Mouse (Mus musculus) forebrain, embryonic 10.5 days (tissue): ENCODE results near the gene Zdhhc18. TPM values are rescaled to one million over a fixed set of nuclear protein-coding genes. Genes with fewer than 3 reads are reported as not detected.

Experiments
- DNase-seq: peaks from one replicate; pipeline ENCODE4 v3.0.0-alpha.2; 2017; ENCODE audit warnings: low spot score; ENCODE audit errors: extremely low spot score
- H3K27ac ChIP-seq: fragments of 300-500 bp; sonication (generic); 2 replicates; pipeline ENCODE4 v1.5.1; 2016; ENCODE audit warnings: mild to moderate bottlenecking
- H3K27me3 ChIP-seq: fragments of 300-500 bp; sonication (generic); 2 replicates; pipeline ENCODE4 v1.6.1; 2016; ENCODE audit warnings: mild to moderate bottlenecking; ENCODE audit not compliant: poor library complexity, severe bottlenecking
- H3K36me3 ChIP-seq: fragments of 300-500 bp; sonication (generic); replicated peaks from 2 replicates; pipeline ENCODE4 v1.6.1; 2016; ENCODE audit warnings: mild to moderate bottlenecking, moderate library complexity
- H3K4me1 ChIP-seq: fragments of 300-500 bp; sonication (generic); 2 replicates; pipeline ENCODE4 v1.6.1; 2016
- H3K4me3 ChIP-seq: fragments of 300-500 bp; sonication (generic); 2 replicates; pipeline ENCODE4 v1.5.1; 2016; ENCODE audit warnings: mild to moderate bottlenecking, moderate library complexity
- H3K9me3 ChIP-seq: fragments of 300-500 bp; sonication (generic); 2 replicates; pipeline ENCODE4 v1.6.1; 2016; ENCODE audit warnings: mild to moderate bottlenecking, moderate library complexity
- WGBS: fragments of 180-500 bp; shearing (Covaris S2); methylation state at CpG from one replicate; pipeline ENCODE4 v1.1.7; 2016; 5-methylcytosine and 5-hydroxymethylcytosine counted together
- polyA plus RNA-seq: library from polyadenylated mRNA; unstranded; fragments of >200 nt; fragmentation: Nextera tagmentation; extraction: Ambion mirVana; gene quantifications from 2 replicates; pipeline ENCODE4 v1.2.1, GENCODE M21; 2016

The Zdhhc18 gene
- polyA plus RNA-seq, 1 experiment from 2014 or later = 2.4 TPM

DNA sequence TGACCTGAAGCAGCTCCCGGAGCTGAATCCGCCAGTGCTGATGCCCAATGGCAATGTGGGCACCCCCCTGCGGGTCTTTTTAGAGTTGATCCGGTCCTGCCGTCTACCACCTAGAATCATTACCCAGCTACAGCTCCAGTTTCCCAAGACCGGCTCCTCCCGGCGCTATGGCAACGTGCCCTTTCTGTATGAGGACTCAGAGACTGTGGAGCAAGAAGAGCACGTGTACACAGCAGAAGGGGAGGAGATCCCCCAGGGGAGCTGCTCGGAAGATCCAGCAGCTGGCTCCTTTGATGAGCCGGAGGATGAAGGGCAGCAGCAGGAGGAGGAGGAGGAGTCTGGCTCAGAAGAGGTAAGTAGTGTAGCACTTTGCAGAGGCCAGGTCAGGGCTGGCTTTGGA is 72.0 kb downstream of the Zdhhc18 start:
- Histone ChIP-seq H3K9me3 (no peaks in the 10 kb centered on the region), H3K36me3 (peaks cover 52% of the 10 kb centered on the region), H3K4me1 (peaks cover 20% of the 10 kb centered on the region), H3K27ac (no peak overlapping the region), H3K27me3 (no peaks in the 10 kb centered on the region), H3K4me3 (no peak overlapping the region)
- WGBS = 84% methylated on average over 12 of the region's 12 CpGs
- DNase-seq = no peak

DNA sequence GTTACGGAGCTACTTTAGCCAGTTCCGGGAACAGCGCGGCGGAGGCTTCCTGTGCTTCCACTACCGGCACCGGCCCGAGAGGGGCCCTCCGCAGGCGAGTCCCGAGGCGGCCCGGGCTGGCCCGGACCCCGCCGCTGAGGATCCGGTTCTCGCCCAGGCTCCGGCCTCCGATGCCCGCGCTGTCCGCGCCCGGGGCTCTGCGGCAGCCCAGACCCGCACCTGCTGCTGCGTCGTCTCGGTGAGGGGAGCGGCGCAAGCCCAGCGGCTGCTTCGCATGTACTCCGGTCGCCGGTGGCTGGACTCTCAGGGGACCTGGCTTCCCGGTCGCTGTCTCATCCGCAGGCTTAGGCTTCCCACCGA is 75.1 kb downstream of the Zdhhc18 start:
- Histone ChIP-seq H3K27ac (peak overlapping the region; percentile 93), H3K4me3 (peak overlapping the region; percentile 99), H3K36me3 (peaks cover 22% of the 10 kb centered on the region), H3K9me3 (no peaks in the 10 kb centered on the region; the same call in 1 of the 2 replicates), H3K4me1 (peaks cover 20% of the 10 kb centered on the region), H3K27me3 (no peaks in the 10 kb centered on the region)
- WGBS = under 1% methylated on average over 41 of the region's 41 CpGs
- no peak for DNase-seq

DNA sequence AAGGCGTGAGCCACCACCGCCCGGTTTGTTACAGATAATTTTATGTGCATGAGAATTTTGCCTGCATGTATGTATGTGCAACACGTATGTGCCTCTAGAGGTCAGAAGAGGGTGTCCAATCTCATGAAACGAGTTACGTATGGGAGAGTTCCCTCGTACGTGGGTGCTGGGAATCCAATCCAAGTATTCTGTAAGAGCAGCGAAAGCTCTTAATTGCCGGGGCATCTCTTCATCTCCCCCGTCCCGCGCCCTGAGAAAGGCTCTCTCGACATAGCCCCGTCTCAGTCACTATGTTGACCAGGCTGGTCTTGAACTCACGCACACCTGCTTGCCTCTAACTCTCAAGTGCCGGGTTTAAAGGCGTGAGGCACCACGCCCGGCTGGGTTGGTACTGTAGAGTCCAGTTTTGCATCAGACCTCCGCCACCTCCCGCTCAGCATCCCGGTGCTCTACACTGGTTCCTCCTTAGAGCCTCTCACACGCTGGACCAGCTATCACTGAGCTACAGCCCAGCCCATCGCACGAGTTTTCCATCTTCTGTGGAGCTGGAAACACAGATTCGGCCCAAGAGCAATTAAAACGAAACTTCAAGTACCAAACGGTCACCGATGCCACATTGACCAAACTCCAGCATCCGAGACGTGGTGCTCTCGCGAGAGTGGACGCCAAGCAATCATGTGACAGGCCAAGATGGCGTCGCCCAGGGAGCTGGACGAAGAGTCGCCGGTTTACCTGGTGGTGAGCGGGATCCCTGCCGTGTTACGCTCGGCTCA is 75.7 kb downstream of the Zdhhc18 start, which contains the start of gene Gpatch3:
Gene Gpatch3 (plus strand): TSS at position 676 of the 773 bp plus-strand sequence.
- Histone ChIP-seq H3K36me3 (peaks cover 16% of the 10 kb centered on the region), H3K27me3 (no peaks in the 10 kb centered on the region), H3K27ac (peak within 1 kb of the TSS; percentile 93), H3K4me1 (peaks cover 20% of the 10 kb centered on the region), H3K9me3 (no peaks in the 10 kb centered on the region; the same call in 1 of the 2 replicates), H3K4me3 (peak within 1 kb of the TSS; percentile 99)
- peak; percentile 93 for DNase-seq
- 9% methylated on average over 44 of the region's 44 CpGs for WGBS

DNA sequence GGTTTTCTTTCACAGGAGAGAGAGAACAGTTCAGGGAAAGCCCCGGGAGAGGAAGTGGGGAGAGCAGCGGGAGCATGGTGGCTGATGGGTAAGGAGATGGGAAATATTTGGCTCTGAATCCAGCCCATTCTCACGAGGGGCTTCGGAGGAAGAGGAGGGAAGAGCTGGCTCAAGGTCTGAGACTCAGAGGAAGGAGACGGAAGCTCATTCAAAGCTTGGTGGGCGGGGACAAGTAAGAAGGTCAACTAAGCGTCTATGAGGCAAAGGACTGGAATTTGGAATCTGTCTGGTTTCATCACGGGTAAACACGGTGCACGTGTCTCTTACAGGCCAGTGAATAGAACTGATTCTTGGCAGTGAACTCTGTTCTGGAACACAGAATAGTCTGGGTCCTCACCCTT is 79.9 kb downstream of the Zdhhc18 start:
- no peak overlapping the region for H3K4me3 ChIP-seq
- H3K9me3 ChIP-seq = no peaks in the 10 kb centered on the region; the same call in 1 of the 2 replicates
- no peaks in the 10 kb centered on the region for H3K27me3 ChIP-seq
- H3K36me3 ChIP-seq = no peaks in the 10 kb centered on the region
- H3K4me1 ChIP-seq = peaks cover 10% of the 10 kb centered on the region
- 68% methylated on average over 10 of the region's 10 CpGs for WGBS
- no peak for DNase-seq
- H3K27ac ChIP-seq = no peak overlapping the region

DNA sequence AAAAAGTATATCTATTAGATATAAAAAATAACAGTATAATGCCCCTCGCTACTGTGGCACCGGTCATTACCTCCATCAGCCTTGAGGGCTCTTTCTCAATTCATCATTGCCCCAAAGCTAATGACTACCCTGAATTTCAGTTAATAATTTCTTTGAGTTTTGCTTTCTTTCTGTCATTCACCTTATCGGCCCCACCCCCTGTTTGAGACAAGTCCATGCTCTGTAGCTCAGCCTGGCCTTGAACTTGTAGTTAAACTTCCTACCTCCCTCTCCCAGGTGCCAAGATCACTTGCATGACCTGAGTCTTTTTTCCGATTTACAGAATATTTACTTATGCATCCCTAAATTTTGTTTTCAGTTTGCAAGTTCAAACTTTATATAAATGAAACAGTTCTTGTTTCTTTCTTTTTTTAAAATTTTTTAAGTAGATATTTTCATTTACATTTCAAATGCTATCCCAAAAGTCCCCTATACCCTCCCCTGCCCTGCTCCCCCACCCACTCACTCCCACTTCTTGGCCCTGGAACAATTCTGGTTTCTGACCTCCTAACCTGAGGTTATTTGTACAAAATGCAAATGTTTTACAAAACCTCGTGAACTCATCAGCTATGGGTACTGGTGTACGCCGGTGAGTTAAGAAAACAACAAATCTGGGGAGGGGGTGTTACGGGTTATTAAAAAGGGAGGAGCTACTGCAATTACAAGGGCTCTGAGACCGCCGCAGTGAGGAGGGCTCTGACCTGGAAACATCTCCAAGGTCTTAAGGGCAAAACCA is 80.5 kb downstream of the Zdhhc18 start:
- peaks cover 1% of the 10 kb centered on the region; the same call in 1 of the 2 replicates for H3K9me3 ChIP-seq
- H3K27ac ChIP-seq = no peak overlapping the region
- H3K4me1 ChIP-seq = peaks cover 7% of the 10 kb centered on the region
- H3K27me3 ChIP-seq = no peaks in the 10 kb centered on the region
- no peak overlapping the region for H3K4me3 ChIP-seq
- WGBS = 88% methylated on average over 10 of the region's 10 CpGs
- no peaks in the 10 kb centered on the region for H3K36me3 ChIP-seq
- no peak for DNase-seq

DNA sequence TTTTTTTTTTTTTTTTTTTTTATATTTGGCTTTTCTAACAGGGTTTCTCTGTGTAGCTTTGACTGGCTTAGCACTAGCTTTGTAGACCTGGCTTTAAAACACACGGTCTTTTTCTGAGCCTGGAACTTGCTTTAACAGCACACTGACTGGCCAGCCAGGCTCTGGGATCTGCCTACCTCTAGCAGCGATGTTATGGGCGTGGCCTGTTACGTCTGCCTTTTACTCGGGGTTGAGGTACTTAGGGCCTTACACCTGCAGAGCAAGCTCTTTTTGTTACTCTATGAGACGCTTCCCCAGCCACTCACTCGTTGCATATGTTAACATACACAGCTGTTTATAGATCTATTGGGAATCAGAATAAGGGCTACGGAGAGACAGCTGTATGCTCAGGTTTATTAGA is 82.7 kb downstream of the Zdhhc18 start:
- Histone ChIP-seq H3K36me3 (no peaks in the 10 kb centered on the region), H3K9me3 (peaks cover 7% of the 10 kb centered on the region; the same call in 1 of the 2 replicates), H3K27ac (no peak overlapping the region), H3K4me1 (no peaks in the 10 kb centered on the region), H3K4me3 (no peak overlapping the region), H3K27me3 (no peaks in the 10 kb centered on the region)
- 33% methylated on average over 8 of the region's 8 CpGs for WGBS
- DNase-seq = no peak

DNA sequence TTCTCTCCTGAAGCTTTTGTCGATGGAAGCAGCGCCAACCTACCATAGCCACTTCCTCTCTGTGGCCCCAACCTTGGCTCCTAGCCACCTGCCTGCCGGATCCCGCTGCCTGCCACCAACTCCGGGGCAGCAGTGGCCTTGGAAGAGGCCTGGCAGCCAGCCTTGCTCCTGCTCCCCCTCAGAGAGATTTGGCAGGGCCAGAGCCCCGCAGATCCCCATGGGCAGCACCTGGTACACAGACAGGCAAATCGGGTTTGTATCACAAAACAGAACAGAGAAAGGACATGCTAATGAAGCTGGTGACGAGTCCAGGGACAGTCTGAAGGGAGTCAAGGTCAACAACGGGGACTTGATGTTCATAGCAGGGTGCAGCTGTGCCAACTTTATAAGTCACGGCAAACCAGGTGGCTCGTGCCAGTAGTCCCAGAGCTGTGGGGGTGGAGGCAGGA is 86.8 kb downstream of the Zdhhc18 start:
- Histone ChIP-seq H3K36me3 (no peaks in the 10 kb centered on the region), H3K9me3 (peaks cover 7% of the 10 kb centered on the region; the same call in 1 of the 2 replicates), H3K4me3 (no peak overlapping the region), H3K27ac (no peak overlapping the region), H3K27me3 (0 out of 2 replicates have a peak, but pooled peaks cover 2% of the 10 kb centered on the region), H3K4me1 (no peaks in the 10 kb centered on the region)
- no peak for DNase-seq
- WGBS = 82% methylated on average over 11 of the region's 11 CpGs

DNA sequence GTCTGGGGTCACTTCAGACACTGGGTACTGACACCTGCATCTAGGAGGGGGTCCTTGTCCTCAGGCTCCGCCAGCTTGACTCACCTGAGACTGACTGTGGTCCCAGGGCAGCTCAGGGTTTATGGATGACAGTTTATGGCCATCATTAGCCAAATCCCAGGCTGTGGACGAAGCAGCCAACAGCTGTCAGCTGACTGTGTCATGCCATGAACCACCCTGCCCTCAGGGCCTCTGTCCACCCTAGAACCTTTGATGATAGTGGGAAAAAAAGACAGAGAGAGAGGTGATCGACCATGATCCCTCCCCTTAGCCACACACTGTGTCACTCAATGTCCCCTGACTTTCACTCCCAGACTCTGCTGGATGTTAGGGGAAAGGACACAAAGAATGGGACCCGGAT is 88.3 kb downstream of the Zdhhc18 start:
- Histone ChIP-seq H3K4me1 (peaks cover 5% of the 10 kb centered on the region), H3K9me3 (peaks cover 7% of the 10 kb centered on the region; the same call in 1 of the 2 replicates), H3K4me3 (no peak overlapping the region), H3K27me3 (0 out of 2 replicates have a peak, but pooled peaks cover 2% of the 10 kb centered on the region), H3K27ac (no peak overlapping the region), H3K36me3 (no peaks in the 10 kb centered on the region)
- 76% methylated on average over 4 of the region's 4 CpGs for WGBS
- DNase-seq = no peak

DNA sequence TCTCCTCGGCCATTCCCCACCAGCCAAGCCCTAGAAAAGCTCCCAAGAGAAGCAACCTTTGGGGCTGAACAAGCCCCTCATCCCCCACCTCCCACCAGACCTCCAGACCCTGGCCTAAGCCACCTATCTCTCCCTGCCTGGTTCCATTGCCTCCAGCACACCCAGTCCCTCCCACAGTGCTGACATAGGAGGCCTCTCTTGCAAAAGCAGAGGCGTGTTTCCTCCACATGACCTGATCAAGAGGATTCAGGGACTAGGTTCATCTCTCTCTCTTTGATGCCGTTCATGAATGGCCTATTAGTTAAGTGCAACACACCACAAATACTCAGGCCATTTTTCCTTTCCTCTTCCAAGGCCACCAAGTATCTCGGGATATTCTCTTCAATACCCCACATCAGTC is 90.1 kb downstream of the Zdhhc18 start:
- Histone ChIP-seq H3K4me1 (peaks cover 5% of the 10 kb centered on the region), H3K36me3 (no peaks in the 10 kb centered on the region), H3K9me3 (peaks cover 7% of the 10 kb centered on the region; the same call in 1 of the 2 replicates), H3K4me3 (no peak overlapping the region), H3K27me3 (0 out of 2 replicates have a peak, but pooled peaks cover 2% of the 10 kb centered on the region), H3K27ac (no peak overlapping the region)
- WGBS = 77% methylated on average over 4 of the region's 4 CpGs
- no peak for DNase-seq

DNA sequence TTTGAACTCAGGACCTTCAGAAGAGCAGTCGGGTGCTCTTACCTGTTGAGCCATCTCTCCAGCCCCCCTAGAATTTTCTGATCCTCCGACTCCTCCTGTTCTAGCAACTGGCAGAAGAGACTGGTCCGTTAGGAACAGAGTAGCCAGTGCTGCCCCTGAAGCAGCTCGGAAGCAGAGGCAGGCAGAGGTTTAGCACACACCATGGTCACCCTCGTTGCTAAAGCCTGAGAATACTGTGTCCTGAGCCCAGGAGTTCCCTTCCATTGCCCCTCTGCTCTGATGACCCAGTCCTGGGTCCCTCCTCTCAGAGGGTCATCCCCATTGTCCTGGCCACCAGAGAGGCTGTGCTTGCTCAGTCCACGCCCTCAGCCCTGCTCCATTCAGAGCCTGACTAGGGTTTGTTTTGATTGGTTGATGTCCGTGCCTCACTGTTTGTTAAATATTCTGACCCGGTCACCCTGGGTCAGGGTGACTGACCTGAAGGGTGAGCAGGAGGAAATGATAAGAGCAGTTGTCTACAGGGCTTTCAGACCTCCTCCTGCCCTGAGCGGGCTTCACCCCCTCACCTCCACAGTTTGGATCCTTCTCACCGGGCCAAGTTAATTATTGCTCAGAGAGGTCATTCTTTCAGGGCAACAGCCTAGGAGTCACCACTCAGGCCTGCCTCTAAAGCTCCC is 92.8 kb downstream of the Zdhhc18 start:
- Histone ChIP-seq H3K4me3 (no peak overlapping the region), H3K9me3 (no peaks in the 10 kb centered on the region), H3K4me1 (peaks cover 5% of the 10 kb centered on the region), H3K27me3 (peaks cover 18% of the 10 kb centered on the region; the same call in 1 of the 2 replicates), H3K27ac (no peak overlapping the region), H3K36me3 (no peaks in the 10 kb centered on the region)
- 40% methylated on average over 10 of the region's 10 CpGs for WGBS
- DNase-seq = no peak
